Mouse (Mus musculus) kidney, embryonic 15.5 days (tissue): Measurements from ENCODE around the gene Pus7. TPM values are rescaled to one million over a fixed set of nuclear protein-coding genes. Genes with fewer than 3 reads are reported as not detected.
"Not testable (repeated sequence)": the region's sequence is repeated elsewhere in the genome, so short reads cannot be mapped to it uniquely, and the experiment has no call there.

ENCODE experiments used
- ATAC-seq: fragments of 200-750 bp; cut with Nextera tagmentation; replicated peaks from 2 replicates; pipeline ENCODE4 v1.8.0; 2017; ENCODE audit warnings: moderate TSS enrichment; ENCODE audit not compliant: low FRiP score
- H3K27ac ChIP-seq: fragments of 300-500 bp; sonication (generic); 2 replicates; pipeline ENCODE4 v1.5.1; 2015; ENCODE audit warnings: mild to moderate bottlenecking, inconsistent platforms
- H3K27me3 ChIP-seq: fragments of 300-500 bp; sonication (generic); 2 replicates; pipeline ENCODE4 v1.6.1; 2015; ENCODE audit warnings: inconsistent platforms
- H3K36me3 ChIP-seq: fragments of 300-500 bp; sonication (generic); 2 replicates; pipeline ENCODE4 v1.6.1; 2015; ENCODE audit warnings: inconsistent platforms
- H3K4me1 ChIP-seq: fragments of 300-500 bp; sonication (generic); 2 replicates; pipeline ENCODE4 v1.6.1; 2015; ENCODE audit warnings: inconsistent platforms
- H3K4me2 ChIP-seq: fragments of 300-500 bp; sonication (generic); 2 replicates; pipeline ENCODE4 v1.6.1; 2015; ENCODE audit warnings: moderate library complexity, mild to moderate bottlenecking, inconsistent platforms
- H3K4me3 ChIP-seq: fragments of 300-500 bp; sonication (generic); replicated peaks from 2 replicates; pipeline ENCODE4 v1.5.1; 2015; ENCODE audit warnings: mild to moderate bottlenecking, inconsistent platforms
- H3K9ac ChIP-seq: fragments of 300-500 bp; sonication (generic); 2 replicates; pipeline ENCODE4 v1.6.1; 2015; ENCODE audit warnings: mild to moderate bottlenecking, inconsistent platforms
- H3K9me3 ChIP-seq: fragments of 300-500 bp; sonication (generic); replicated peaks from 2 replicates; pipeline ENCODE4 v1.6.1; 2016; ENCODE audit warnings: inconsistent platforms
- WGBS: fragments of 180-500 bp; shearing (Covaris S2); methylation state at CpG from one replicate; pipeline ENCODE4 v1.1.7; 2015; ENCODE audit warnings: mixed read lengths; 5-methylcytosine and 5-hydroxymethylcytosine counted together
- polyA plus RNA-seq: library from polyadenylated mRNA; unstranded; fragments of >200 nt; fragmentation: Nextera tagmentation; extraction: Ambion mirVana; gene quantifications from 2 replicates; pipeline ENCODE4 v1.2.1, GENCODE M21; 2015

Gene Pus7
- polyA plus RNA-seq, 1 experiment from 2014 or later = 34.0 TPM

- H3K4me1 ChIP-seq = no peaks in the 10 kb centered on the region
- no peak overlapping the region for H3K27ac ChIP-seq
- H3K9me3 ChIP-seq = no peaks in the 10 kb centered on the region
- 96% methylated on average over 12 of the region's 12 CpGs for WGBS
- peaks cover 84% of the 10 kb centered on the region for H3K36me3 ChIP-seq
- no peak overlapping the region for H3K9ac ChIP-seq
- ATAC-seq = no peak
- H3K4me3 ChIP-seq = no peak overlapping the region
- no peaks in the 10 kb centered on the region for H3K27me3 ChIP-seq
- H3K4me2 ChIP-seq = no peak overlapping the region
These were observed 40.2 kb downstream of the Pus7 start for GRCm38 (mm10) chr5:23743261-23743660.

GRCm38 (mm10) chr5:23737111-23737510 lies 46.4 kb downstream of the Pus7 start:
- Histone ChIP-seq H3K9me3 (no peaks in the 10 kb centered on the region), H3K36me3 (peaks cover 24% of the 10 kb centered on the region), H3K4me1 (no peaks in the 10 kb centered on the region), H3K27me3 (no peaks in the 10 kb centered on the region), H3K27ac (no peak overlapping the region), H3K9ac (no peak overlapping the region), H3K4me2 (no peak overlapping the region), H3K4me3 (no peak overlapping the region)
- ATAC-seq = no peak
- 81% methylated on average over 4 of the region's 4 CpGs for WGBS

- no peak overlapping the region for H3K4me2 ChIP-seq
- H3K36me3 ChIP-seq = peaks cover 18% of the 10 kb centered on the region
- H3K27me3 ChIP-seq = no peaks in the 10 kb centered on the region
- H3K4me1 ChIP-seq = no peaks in the 10 kb centered on the region
- ATAC-seq = no peak
- no peak overlapping the region for H3K4me3 ChIP-seq
- WGBS = 71% methylated on average over 4 of the region's 4 CpGs
- no peak overlapping the region for H3K9ac ChIP-seq
- no peaks in the 10 kb centered on the region for H3K9me3 ChIP-seq
- H3K27ac ChIP-seq = no peak overlapping the region
These were observed 47.1 kb downstream of the Pus7 start for GRCm38 (mm10) chr5:23736366-23736765.

GRCm38 (mm10) chr5:23721956-23722355 lies 61.6 kb downstream of the Pus7 start:
- Histone ChIP-seq H3K4me1 (no peaks in the 10 kb centered on the region), H3K36me3 (no peaks in the 10 kb centered on the region), H3K9me3 (no peaks in the 10 kb centered on the region), H3K4me3 (no peak overlapping the region), H3K9ac (no peak overlapping the region), H3K27ac (no peak overlapping the region), H3K27me3 (no peaks in the 10 kb centered on the region), H3K4me2 (no peak overlapping the region)
- 92% methylated on average over 2 of the region's 2 CpGs for WGBS
- no peak for ATAC-seq

- 77% methylated on average over 4 of the region's 4 CpGs for WGBS
- Histone ChIP-seq H3K36me3 (no peaks in the 10 kb centered on the region), H3K9ac (no peak overlapping the region), H3K4me2 (no peak overlapping the region), H3K27me3 (no peaks in the 10 kb centered on the region), H3K27ac (no peak overlapping the region), H3K4me3 (no peak overlapping the region), H3K4me1 (no peaks in the 10 kb centered on the region), H3K9me3 (no peaks in the 10 kb centered on the region)
- ATAC-seq = no peak
These were observed 64.6 kb downstream of the Pus7 start for GRCm38 (mm10) chr5:23718881-23719328.

- H3K4me1 ChIP-seq = peaks cover 2% of the 10 kb centered on the region; the same call in 1 of the 2 replicates
- no peaks in the 10 kb centered on the region for H3K9me3 ChIP-seq
- no peak overlapping the region for H3K27ac ChIP-seq
- no peaks in the 10 kb centered on the region for H3K27me3 ChIP-seq
- no peak overlapping the region for H3K9ac ChIP-seq
- no peak overlapping the region for H3K4me2 ChIP-seq
- 67% methylated on average over 1 of the region's 1 CpGs for WGBS
- ATAC-seq = no peak
- no peak overlapping the region for H3K4me3 ChIP-seq
- H3K36me3 ChIP-seq = no peaks in the 10 kb centered on the region
These were observed 65.4 kb downstream of the Pus7 start for GRCm38 (mm10) chr5:23718182-23718534.

GRCm38 (mm10) chr5:23717469-23718181 lies 65.9 kb downstream of the Pus7 start:
- ATAC-seq = no peak
- no peaks in the 10 kb centered on the region for H3K36me3 ChIP-seq
- no peak overlapping the region for H3K27ac ChIP-seq
- H3K9me3 ChIP-seq = no peaks in the 10 kb centered on the region
- WGBS = 80% methylated on average over 3 of the region's 3 CpGs
- H3K4me2 ChIP-seq = no peak overlapping the region
- H3K4me3 ChIP-seq = no peak overlapping the region
- H3K27me3 ChIP-seq = no peaks in the 10 kb centered on the region
- H3K9ac ChIP-seq = no peak overlapping the region
- H3K4me1 ChIP-seq = peaks cover 7% of the 10 kb centered on the region; the same call in 1 of the 2 replicates

GRCm38 (mm10) chr5:23713401-23714335 lies 69.8 kb downstream of the Pus7 start:
- ATAC-seq = no peak
- Histone ChIP-seq H3K27ac (no peak overlapping the region), H3K36me3 (peaks cover 24% of the 10 kb centered on the region), H3K4me3 (no peak overlapping the region), H3K9ac (no peak overlapping the region), H3K4me1 (peaks cover 7% of the 10 kb centered on the region; the same call in 1 of the 2 replicates), H3K9me3 (peaks cover 18% of the 10 kb centered on the region), H3K27me3 (no peaks in the 10 kb centered on the region), H3K4me2 (0 out of 2 replicates have a peak overlapping the region, but pooled peaks have one; percentile 71)
- WGBS = 93% methylated on average over 8 of the region's 8 CpGs

- peak; percentile 100 for ATAC-seq
- H3K27me3 ChIP-seq = no peaks in the 10 kb centered on the region
- peak overlapping the region; percentile 82 for H3K27ac ChIP-seq
- H3K4me3 ChIP-seq = peak overlapping the region; percentile 80
- peaks cover 7% of the 10 kb centered on the region; the same call in 1 of the 2 replicates for H3K4me1 ChIP-seq
- peaks cover 29% of the 10 kb centered on the region for H3K9me3 ChIP-seq
- WGBS = 4% methylated on average over 60 of the region's 60 CpGs
- peak overlapping the region; percentile 71 for H3K9ac ChIP-seq
- peak overlapping the region; percentile 71 for H3K4me2 ChIP-seq
- H3K36me3 ChIP-seq = peaks cover 36% of the 10 kb centered on the region
These were observed 71.1 kb downstream of the Pus7 start for GRCm38 (mm10) chr5:23712130-23713001.

GRCm38 (mm10) chr5:23711671-23712129 lies 71.8 kb downstream of the Pus7 start:
- ATAC-seq = not testable (repeated sequence)

GRCm38 (mm10) chr5:23711244-23711643 lies 72.3 kb downstream of the Pus7 start:
- H3K4me3 ChIP-seq = peak overlapping the region; percentile 80
- no peak for ATAC-seq
- H3K9ac ChIP-seq = no peak overlapping the region
- WGBS = 96% methylated on average over 4 of the region's 4 CpGs
- H3K4me1 ChIP-seq = peaks cover 7% of the 10 kb centered on the region; the same call in 1 of the 2 replicates
- H3K27ac ChIP-seq = no peak overlapping the region
- H3K27me3 ChIP-seq = no peaks in the 10 kb centered on the region
- peaks cover 47% of the 10 kb centered on the region for H3K36me3 ChIP-seq
- H3K9me3 ChIP-seq = peaks cover 40% of the 10 kb centered on the region
- H3K4me2 ChIP-seq = peak overlapping the region; percentile 71

More at GRCm38 (mm10) chr5:23711671-23712129, 71.8 kb downstream of the Pus7 start:
- Histone ChIP-seq H3K36me3 (peaks cover 42% of the 10 kb centered on the region), H3K9me3 (peaks cover 36% of the 10 kb centered on the region), H3K27ac (peak overlapping the region; percentile 82), H3K9ac (peak overlapping the region; percentile 71), H3K4me3 (peak overlapping the region; percentile 80), H3K4me2 (peak overlapping the region; percentile 71)
- H3K27me3 ChIP-seq, H3K4me1 ChIP-seq: not testable (repeated sequence)
- 61% methylated on average over 6 of the region's 6 CpGs for WGBS
